ENCODE assay signal across 15 mouse cellular contexts in genomic region chr9:20665925-20666324, GRCm38 (mm10). TPM values are rescaled to one million over a fixed set of nuclear protein-coding genes. Genes with fewer than 3 reads are reported as not detected.
DNase-seq lines count a peak whose midpoint lies in the region; ATAC-seq and TF ChIP-seq lines count a peak whose summit lies in the region.
"Had no signal": no experiment of that assay in that cellular context is flagged by ENCODE, and none has a peak within 500 bp of the region (broad histone marks: within the 10 kb centered on the region; RNA-seq: fewer than 3 reads in every experiment).

No protein-coding gene starts in this region.

- no peak overlapping the region for H3K4me3 ChIP-seq in layer of hippocampus, adult 2 months
- H3K4me3 ChIP-seq in hindbrain, embryonic 13.5 days: no peak overlapping the region
- no peak overlapping the region for H3K4me3 ChIP-seq in neural tube, embryonic 12.5 days
- H3K4me3 ChIP-seq: erythroblast, embryonic 14.5 days; heart, embryonic 12.5 days had no signal

- peaks cover 61% of the 10 kb centered on the region for H3K36me3 ChIP-seq in hindbrain, embryonic 13.5 days
- H3K36me3 ChIP-seq in neural tube, embryonic 12.5 days: peaks cover 29% of the 10 kb centered on the region

- H3K9me3 ChIP-seq in hindbrain, embryonic 13.5 days: no peaks in the 10 kb centered on the region
- H3K9me3 ChIP-seq in neural tube, embryonic 12.5 days: no peaks in the 10 kb centered on the region
- H3K9me3 ChIP-seq: G1E; heart, embryonic 12.5 days had no signal

- peak overlapping the region; percentile 86 for H3K27ac ChIP-seq in layer of hippocampus, adult 2 months
- peak overlapping the region; percentile 93 for H3K27ac ChIP-seq in hindbrain, embryonic 13.5 days
- H3K27ac ChIP-seq in neural tube, embryonic 12.5 days: 0 out of 2 replicates have a peak overlapping the region, but pooled peaks have one; percentile 79
- H3K27ac ChIP-seq: liver, embryonic 14.5 days had no signal

- WGBS in hindbrain, embryonic 13.5 days: 9% methylated on average over 8 of the region's 8 CpGs
- WGBS in neural tube, embryonic 12.5 days: 11% methylated on average over 8 of the region's 8 CpGs

- H3K4me1 ChIP-seq in hindbrain, embryonic 13.5 days (replicated peaks): peaks cover 58% of the 10 kb centered on the region
- H3K4me1 ChIP-seq in neural tube, embryonic 12.5 days: peaks cover 50% of the 10 kb centered on the region

- no peak for DNase-seq in layer of hippocampus, adult 2 months (ENCODE audit: low spot score in 2 of 2)
- no peak for DNase-seq in layer of hippocampus, adult 8-10 months (ENCODE audit: low spot score in 2 of 2)
- peak; percentile 64 for DNase-seq in embryo, embryonic 10.5 days (ENCODE audit: low spot score)
- no peak for DNase-seq in adrenal gland, postnatal 25 days
- no peak for DNase-seq in spleen, postnatal 4 days (ENCODE audit: low spot score in 2 of 2)
- no peak for DNase-seq in adrenal gland, adult 2 months
- DNase-seq: gastrocnemius, postnatal 10 days; kidney, postnatal 36 days had no signal

- TF ChIP-seq CTCF in layer of hippocampus, adult 2 months (conservative IDR thresholded peaks at IDR 0.05): no peak

- no peak for ATAC-seq in hindbrain, embryonic 13.5 days (ENCODE audit: low FRiP score)
- ATAC-seq in neural tube, embryonic 12.5 days (ENCODE audit: low FRiP score, low read depth): 0 out of 2 replicates have a peak, but pooled peaks have one; percentile 1
- ATAC-seq: activated CD4-positive, CD25-positive, alpha-beta regulatory T cell, adult 4 months had no signal

- no peak overlapping the region for H3K9ac ChIP-seq in hindbrain, embryonic 13.5 days
- H3K9ac ChIP-seq in neural tube, embryonic 12.5 days: no peak overlapping the region
- H3K9ac ChIP-seq: heart, embryonic 12.5 days; liver, embryonic 14.5 days had no signal

- H3K4me2 ChIP-seq in hindbrain, embryonic 13.5 days: no peak overlapping the region
- peak overlapping the region; percentile 27; the same call in 1 of the 2 replicates for H3K4me2 ChIP-seq in neural tube, embryonic 12.5 days (replicated peaks)
- H3K4me2 ChIP-seq: heart, embryonic 12.5 days had no signal

- H3K27me3 ChIP-seq in hindbrain, embryonic 13.5 days: no peaks in the 10 kb centered on the region
- no peaks in the 10 kb centered on the region for H3K27me3 ChIP-seq in neural tube, embryonic 12.5 days (replicated peaks)
- H3K27me3 ChIP-seq: heart, embryonic 12.5 days had no signal

RNA-seq across cellular contexts. Expression of gene Pin1, which starts 14.0 kb away (rescaled TPM):
- total RNA-seq in layer of hippocampus, adult 2 months (2021): 10 to 100 TPM; 32.8 to 34.0 TPM
- 10 to 100 TPM; 31.2 to 32.2 (median 31.6) TPM for total RNA-seq in layer of hippocampus, adult 8-10 months (2022)
- polyA plus RNA-seq in hindbrain, embryonic 13.5 days (2015; fragmentation: Nextera tagmentation; extraction: Ambion mirVana): 59.8 and 61.5 TPM in 2 replicates
- polyA plus RNA-seq in neural tube, embryonic 12.5 days (2016; fragmentation: Nextera tagmentation; extraction: Ambion mirVana): 52.8 and 56.0 TPM in 2 replicates
- 21.6 and 24.8 TPM in 2 replicates for total RNA-seq in adrenal gland, postnatal 25 days (2021)
- total RNA-seq in adrenal gland, adult 2 months (2021): 10 to 100 TPM; 20.8 to 26.9 TPM
- 20.4 and 24.2 TPM in 2 replicates for polyA plus RNA-seq in adrenal gland, adult 2 months (2012; rRNA removed)

RNA-seq across cellular contexts. Expression of gene Fbxl12, which starts 21.4 kb away (rescaled TPM):
- 10 to 100 TPM; 25.5 to 27.7 TPM for total RNA-seq in layer of hippocampus, adult 2 months (2021)
- 10 to 100 TPM; 23.2 to 32.3 (median 30.1) TPM for total RNA-seq in layer of hippocampus, adult 8-10 months (2022)
- polyA plus RNA-seq in hindbrain, embryonic 13.5 days (2015; fragmentation: Nextera tagmentation; extraction: Ambion mirVana): 18.2 and 19.1 TPM in 2 replicates
- polyA plus RNA-seq in neural tube, embryonic 12.5 days (2016; fragmentation: Nextera tagmentation; extraction: Ambion mirVana): 19.4 and 19.9 TPM in 2 replicates
- 20.5 and 30.0 TPM in 2 replicates for total RNA-seq in adrenal gland, postnatal 25 days (2021)
- total RNA-seq in adrenal gland, adult 2 months (2021): 10 to 100 TPM; 13.0 to 16.7 TPM
- 47.1 and 59.1 TPM in 2 replicates for polyA plus RNA-seq in adrenal gland, adult 2 months (2012; rRNA removed)

RNA-seq across cellular contexts. Expression of gene Ubl5, which starts 23.2 kb away (rescaled TPM):
- 100 to 1,000 TPM; 277 to 326 TPM for total RNA-seq in layer of hippocampus, adult 2 months (2021)
- 100 to 1,000 TPM; 231 to 321 (median 276) TPM for total RNA-seq in layer of hippocampus, adult 8-10 months (2022)
- polyA plus RNA-seq in hindbrain, embryonic 13.5 days (2015; fragmentation: Nextera tagmentation; extraction: Ambion mirVana): 500 and 520 TPM in 2 replicates
- polyA plus RNA-seq in neural tube, embryonic 12.5 days (2016; fragmentation: Nextera tagmentation; extraction: Ambion mirVana): 463 and 477 TPM in 2 replicates
- 331 and 363 TPM in 2 replicates for total RNA-seq in adrenal gland, postnatal 25 days (2021)
- 100 to 1,000 TPM; 384 to 522 TPM for total RNA-seq in adrenal gland, adult 2 months (2021)
- polyA plus RNA-seq in adrenal gland, adult 2 months (2012; rRNA removed): 133 and 135 TPM in 2 replicates
